Mouse (Mus musculus): ENCODE measurements at regions not wholly inside any gene's neighbourhood (a gene's known extent, or its start where the extent isn't known, plus 50 kb on each side); places are given as distances from the start of the nearest gene placed in this dataset.
"Not testable (repeated sequence)": the region's sequence is repeated elsewhere in the genome, so short reads cannot be mapped to it uniquely, and the experiment has no call there.

DNA sequence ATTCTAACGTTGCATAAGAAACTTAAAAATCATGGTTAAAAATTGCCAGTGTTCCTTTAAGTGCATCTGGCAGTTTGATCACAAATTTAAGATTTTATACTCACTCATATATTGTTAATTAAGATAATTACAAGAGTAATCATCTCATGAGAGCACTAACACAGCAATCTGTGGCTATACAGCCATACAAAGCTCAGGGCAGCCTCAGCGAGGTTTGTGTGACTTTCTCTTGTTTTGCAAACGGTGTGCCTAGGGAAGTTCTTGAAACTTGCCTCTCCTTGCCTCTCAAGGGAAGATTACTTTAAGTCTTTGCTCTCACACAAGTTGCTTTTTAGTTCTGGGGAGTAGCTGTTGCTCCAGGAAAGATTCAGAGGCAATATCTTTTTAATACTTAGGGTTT is 58.1 kb upstream of the Slc1a4 start:
- H3K27me3 ChIP-seq (ENCODE audit: insufficient read depth, poor library complexity, severe bottlenecking): no peaks in the 10 kb centered on the region
- 79% methylated on average over 3 of the region's 3 CpGs for WGBS
- no peak overlapping the region for H3K4me3 ChIP-seq
- no peak for DNase-seq (ENCODE audit: low spot score)
- no peaks in the 10 kb centered on the region for H3K4me1 ChIP-seq
- no peak overlapping the region for H3K27ac ChIP-seq
- peaks cover 12% of the 10 kb centered on the region for H3K9me3 ChIP-seq
- no peaks in the 10 kb centered on the region for H3K36me3 ChIP-seq

DNA sequence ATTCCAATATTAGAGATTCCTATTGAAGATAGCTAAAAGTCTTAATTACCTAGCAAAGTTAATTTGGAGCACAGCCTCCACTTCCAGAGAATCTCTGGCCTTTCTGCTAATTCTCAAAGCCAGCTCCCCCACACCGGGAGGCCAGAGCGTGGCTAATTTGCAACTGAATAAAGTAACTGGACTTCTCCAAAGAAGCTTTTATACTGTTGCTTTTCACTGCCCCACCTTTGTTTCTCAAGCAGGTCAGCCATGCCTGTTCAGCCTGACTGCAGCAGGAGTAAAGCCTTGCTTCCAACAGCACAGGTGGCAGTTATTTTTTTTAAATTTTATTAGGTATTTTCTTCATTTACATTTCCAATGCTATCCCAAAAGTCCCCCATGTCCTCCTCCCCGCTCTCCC is 60.8 kb upstream of the Slc1a4 start:
- not testable (repeated sequence) for H3K27ac ChIP-seq, H3K4me3 ChIP-seq
- 78% methylated on average over 3 of the region's 3 CpGs for WGBS

DNA sequence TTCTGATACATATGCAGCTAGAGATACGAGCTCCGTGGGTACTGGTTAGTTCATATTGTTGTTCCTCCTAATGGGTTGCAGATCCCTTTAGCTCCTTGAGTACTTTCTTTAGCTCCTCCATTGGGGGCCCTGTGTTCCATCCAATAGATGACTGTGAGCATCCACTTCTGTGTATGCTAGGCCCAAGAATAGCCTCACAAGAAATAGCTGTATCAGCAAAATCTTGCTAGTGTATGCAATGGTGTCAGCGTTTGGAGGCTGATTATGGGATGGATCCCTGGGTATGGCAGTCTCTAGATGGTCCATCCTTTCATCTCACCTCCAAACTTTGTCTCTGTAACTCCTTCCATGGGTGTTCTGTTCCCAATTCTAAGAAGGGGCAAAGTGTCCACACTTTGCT is 61.3 kb upstream of the Slc1a4 start:
- not testable (repeated sequence) for DNase-seq (ENCODE audit: low spot score); H3K27ac ChIP-seq; H3K9me3 ChIP-seq; H3K4me3 ChIP-seq; H3K4me1 ChIP-seq; H3K27me3 ChIP-seq (ENCODE audit: insufficient read depth, poor library complexity, severe bottlenecking); H3K36me3 ChIP-seq
- 90% methylated on average over 3 of the region's 3 CpGs for WGBS

More for the DNA sequence above, 60.8 kb upstream of the Slc1a4 start:
- H3K27me3 ChIP-seq (ENCODE audit: insufficient read depth, poor library complexity, severe bottlenecking); DNase-seq (ENCODE audit: low spot score); H3K4me1 ChIP-seq; H3K36me3 ChIP-seq: not testable (repeated sequence)
- peaks cover 11% of the 10 kb centered on the region for H3K9me3 ChIP-seq

DNA sequence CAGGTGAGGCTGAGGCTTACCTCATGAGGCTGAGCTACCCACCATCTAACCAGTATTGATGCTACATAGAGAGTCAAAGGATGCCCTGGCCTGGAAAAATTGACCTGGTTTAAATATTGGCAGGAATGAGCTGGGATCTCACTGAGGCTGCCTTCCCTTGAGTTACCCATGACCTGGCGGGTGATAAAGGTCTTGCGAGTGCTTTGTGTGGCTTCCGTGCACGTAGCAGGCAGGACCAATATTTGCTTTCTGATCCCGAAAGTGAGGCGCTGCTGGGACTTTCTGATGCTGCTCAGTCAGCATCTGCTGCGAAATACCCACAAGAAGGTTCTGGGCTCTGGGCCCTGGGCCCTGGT is 63.3 kb upstream of the Slc1a4 start:
- peaks cover 7% of the 10 kb centered on the region for H3K9me3 ChIP-seq
- no peak overlapping the region for H3K4me3 ChIP-seq
- H3K27ac ChIP-seq: 0 out of 2 replicates have a peak overlapping the region, but pooled peaks have one; percentile 30
- WGBS: 89% methylated on average over 7 of the region's 7 CpGs
- peaks cover 17% of the 10 kb centered on the region for H3K4me1 ChIP-seq
- no peaks in the 10 kb centered on the region for H3K27me3 ChIP-seq (ENCODE audit: insufficient read depth, poor library complexity, severe bottlenecking)
- no peak for DNase-seq (ENCODE audit: low spot score)
- H3K36me3 ChIP-seq: no peaks in the 10 kb centered on the region

DNA sequence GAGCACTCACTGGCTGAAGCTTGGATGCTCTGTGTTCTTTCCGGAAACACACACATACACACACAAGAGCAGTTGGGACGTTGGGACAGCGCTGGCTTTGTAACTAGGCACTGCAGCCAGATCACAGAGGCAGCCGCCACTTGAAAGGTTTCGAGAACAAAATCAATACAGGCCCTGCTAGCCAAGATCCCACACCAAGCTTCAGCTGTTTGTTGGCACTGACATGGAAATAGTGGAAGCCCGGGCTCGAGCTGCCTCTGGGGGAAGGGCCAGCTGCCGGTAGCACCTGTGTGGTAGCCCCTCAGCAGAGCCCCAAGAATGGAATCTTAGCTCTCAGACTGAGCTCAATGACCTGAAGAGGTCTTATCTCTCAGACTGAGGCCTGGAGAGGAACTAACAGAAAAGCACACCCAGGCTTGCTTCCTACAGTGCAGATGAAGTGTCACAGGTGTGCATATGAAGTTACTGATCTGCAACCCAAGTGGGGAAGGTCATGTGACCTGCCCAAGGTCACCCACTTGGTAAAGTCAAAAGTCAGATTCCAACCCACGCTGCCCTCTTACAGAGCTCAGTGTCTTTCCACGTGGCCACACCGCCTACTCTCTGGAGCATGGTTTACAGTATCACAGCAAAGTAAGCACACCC is 63.8 kb upstream of the Slc1a4 start:
- Histone ChIP-seq H3K27me3 (ENCODE audit: insufficient read depth, poor library complexity, severe bottlenecking) (no peaks in the 10 kb centered on the region), H3K36me3 (no peaks in the 10 kb centered on the region), H3K27ac (0 out of 2 replicates have a peak overlapping the region, but pooled peaks have one; percentile 30), H3K4me1 (peaks cover 17% of the 10 kb centered on the region), H3K9me3 (peaks cover 4% of the 10 kb centered on the region), H3K4me3 (no peak overlapping the region)
- 61% methylated on average over 11 of the region's 11 CpGs for WGBS
- DNase-seq (ENCODE audit: low spot score): no peak

DNA sequence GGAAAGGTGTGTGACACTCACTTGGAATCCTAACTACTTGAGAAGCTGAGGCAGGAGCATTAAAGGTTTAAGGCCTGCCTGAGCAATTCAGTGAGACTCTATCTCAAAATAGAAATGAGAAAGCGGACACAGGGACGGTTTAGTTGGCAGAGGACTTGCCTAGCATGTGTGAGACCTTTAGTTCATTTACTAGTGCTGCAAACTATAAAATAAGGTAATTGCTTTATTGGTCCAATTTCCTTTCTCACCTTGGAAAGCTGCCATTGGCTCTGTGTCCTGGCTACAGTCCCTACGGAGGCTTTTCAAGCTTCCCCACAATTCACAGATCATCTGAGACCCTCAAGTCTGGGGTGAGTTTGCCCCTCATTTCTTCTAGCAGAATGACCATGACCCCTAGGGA is 64.4 kb upstream of the Slc1a4 start:
- peaks cover 17% of the 10 kb centered on the region for H3K4me1 ChIP-seq
- no peak overlapping the region for H3K4me3 ChIP-seq
- WGBS: 82% methylated on average over 3 of the region's 3 CpGs
- no peak for DNase-seq (ENCODE audit: low spot score)
- no peaks in the 10 kb centered on the region for H3K27me3 ChIP-seq (ENCODE audit: insufficient read depth, poor library complexity, severe bottlenecking)
- peaks cover 3% of the 10 kb centered on the region; the same call in 1 of the 2 replicates for H3K9me3 ChIP-seq
- H3K27ac ChIP-seq: 0 out of 2 replicates have a peak overlapping the region, but pooled peaks have one; percentile 30
- no peaks in the 10 kb centered on the region for H3K36me3 ChIP-seq

DNA sequence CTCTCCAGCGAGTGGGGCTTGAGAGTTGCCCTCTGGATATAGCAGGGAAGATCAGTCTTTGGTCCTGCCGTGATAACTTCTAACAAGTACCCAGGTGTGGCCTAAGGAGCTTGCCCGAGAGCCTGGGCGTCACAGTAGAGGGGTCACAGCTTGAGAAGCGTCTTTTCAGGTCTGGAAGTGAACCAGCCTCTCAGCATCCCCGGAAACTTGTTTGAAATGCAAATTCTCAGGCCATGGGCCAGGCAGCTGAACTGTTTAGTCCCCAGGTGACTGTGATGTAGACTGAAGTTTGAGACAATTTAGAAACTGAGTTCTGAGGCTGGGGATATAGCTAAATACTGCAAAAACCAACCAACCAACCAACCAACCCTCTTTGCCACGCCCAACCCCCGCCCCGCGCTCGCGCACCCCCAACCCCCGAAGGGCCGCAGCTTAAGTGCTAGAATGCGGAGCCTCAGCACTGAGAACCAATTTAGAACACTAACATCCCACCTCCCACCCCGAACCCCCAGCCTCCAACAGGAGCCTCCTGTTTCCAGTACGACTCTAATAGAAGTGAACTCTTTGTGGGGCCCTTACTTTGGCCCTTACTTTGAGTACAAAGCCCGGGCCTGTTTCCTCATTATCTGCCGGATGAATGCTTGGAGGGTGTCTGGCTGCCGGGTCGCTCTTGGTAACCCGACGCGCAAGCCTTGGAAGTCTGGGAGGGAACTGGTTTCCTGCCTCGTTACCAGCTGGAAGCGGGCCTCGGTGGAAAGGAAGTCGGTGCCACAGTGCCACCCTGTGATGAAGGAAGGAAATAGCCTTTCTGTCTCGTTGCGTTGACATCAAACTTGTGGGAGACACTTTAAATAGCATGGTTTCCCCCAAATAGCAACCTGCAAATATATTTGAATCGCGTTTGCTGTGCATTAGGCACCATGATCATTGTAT is 68.1 kb upstream of the Slc1a4 start:
- no peaks in the 10 kb centered on the region for H3K36me3 ChIP-seq
- H3K27me3 ChIP-seq (ENCODE audit: insufficient read depth, poor library complexity, severe bottlenecking): no peaks in the 10 kb centered on the region
- peak overlapping the region; percentile 54 for H3K4me3 ChIP-seq
- peaks cover 17% of the 10 kb centered on the region for H3K4me1 ChIP-seq
- WGBS: 6% methylated on average over 32 of the region's 32 CpGs
- H3K9me3 ChIP-seq: no peaks in the 10 kb centered on the region
- peak; percentile 95 for DNase-seq (ENCODE audit: low spot score)
- H3K27ac ChIP-seq: peak overlapping the region; percentile 79

DNA sequence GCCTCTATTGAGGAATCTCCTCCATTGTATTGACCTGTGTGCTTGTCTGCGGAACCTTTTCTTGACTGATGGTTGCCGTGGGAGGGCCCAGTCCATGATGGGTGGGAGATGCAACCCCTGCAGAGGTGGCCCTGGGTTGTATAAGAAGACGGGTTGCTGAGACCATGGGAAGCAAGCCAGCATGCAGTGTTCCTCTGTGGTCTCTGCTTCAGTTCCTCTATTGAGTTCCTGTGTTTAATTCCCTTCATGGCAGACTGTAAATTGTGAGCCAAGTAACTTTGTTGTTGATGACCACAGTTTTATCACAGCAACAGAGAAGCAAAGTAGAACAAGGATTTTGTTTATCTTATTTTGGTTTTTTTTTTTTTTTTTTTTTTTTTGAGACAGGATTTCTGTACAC is 70.9 kb upstream of the Slc1a4 start:
- Histone ChIP-seq H3K9me3 (no peaks in the 10 kb centered on the region), H3K4me3 (no peak overlapping the region), H3K27me3 (ENCODE audit: insufficient read depth, poor library complexity, severe bottlenecking) (no peaks in the 10 kb centered on the region), H3K36me3 (no peaks in the 10 kb centered on the region), H3K4me1 (peaks cover 7% of the 10 kb centered on the region; the same call in 1 of the 2 replicates), H3K27ac (no peak overlapping the region)
- DNase-seq (ENCODE audit: low spot score): no peak
- WGBS: 65% methylated on average over 3 of the region's 3 CpGs

DNA sequence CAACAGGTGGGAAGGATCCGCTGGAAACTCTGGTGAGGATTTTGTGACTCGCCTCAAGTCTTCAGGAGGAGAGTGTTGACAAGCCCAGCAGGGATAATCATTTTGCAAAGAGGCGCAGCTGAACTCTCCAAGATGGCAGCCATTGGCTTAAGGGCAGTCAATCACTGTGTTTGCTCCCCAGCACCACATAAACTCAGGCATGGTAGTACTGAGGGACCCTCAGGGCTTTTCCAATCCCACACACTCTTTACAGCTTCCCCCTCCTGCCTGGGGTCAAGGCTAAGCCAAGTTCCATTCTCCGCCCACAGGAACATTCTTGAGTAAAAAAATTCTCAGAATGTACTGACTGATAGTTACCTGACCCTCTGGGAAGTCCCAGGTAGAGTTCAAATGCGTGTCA is 72.0 kb upstream of the Slc1a4 start:
- H3K9me3 ChIP-seq: no peaks in the 10 kb centered on the region
- 69% methylated on average over 5 of the region's 5 CpGs for WGBS
- H3K4me3 ChIP-seq: no peak overlapping the region
- peaks cover 7% of the 10 kb centered on the region; the same call in 1 of the 2 replicates for H3K4me1 ChIP-seq
- no peaks in the 10 kb centered on the region for H3K36me3 ChIP-seq
- no peak overlapping the region for H3K27ac ChIP-seq
- H3K27me3 ChIP-seq (ENCODE audit: insufficient read depth, poor library complexity, severe bottlenecking): no peaks in the 10 kb centered on the region
- DNase-seq (ENCODE audit: low spot score): no peak

DNA sequence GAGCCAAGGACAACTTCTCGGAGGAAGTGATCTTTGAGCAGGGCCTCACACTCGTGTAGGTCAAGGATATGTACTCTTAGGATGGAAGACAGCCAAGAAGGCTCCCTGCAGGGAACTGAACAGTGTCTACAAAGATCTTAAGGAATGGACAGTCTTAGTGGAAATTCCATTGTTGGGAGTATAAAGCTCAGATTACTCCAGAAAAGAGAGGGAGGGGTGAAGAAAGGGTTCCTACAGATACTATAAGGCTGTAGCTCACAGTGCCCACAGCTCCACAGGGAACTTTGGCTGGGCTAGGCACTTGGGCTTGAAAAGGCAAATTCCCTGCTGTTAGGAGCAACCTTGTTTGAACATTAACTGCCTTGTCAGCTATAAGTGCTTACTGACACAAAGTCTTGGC is 85.6 kb upstream of the Slc1a4 start:
- H3K4me1 ChIP-seq: no peaks in the 10 kb centered on the region
- H3K4me3 ChIP-seq: no peak overlapping the region
- H3K27me3 ChIP-seq (ENCODE audit: insufficient read depth, poor library complexity, severe bottlenecking): no peaks in the 10 kb centered on the region
- 82% methylated on average over 2 of the region's 2 CpGs for WGBS
- H3K9me3 ChIP-seq: peaks cover 20% of the 10 kb centered on the region
- DNase-seq (ENCODE audit: low spot score): no peak
- no peaks in the 10 kb centered on the region for H3K36me3 ChIP-seq
- no peak overlapping the region for H3K27ac ChIP-seq

DNA sequence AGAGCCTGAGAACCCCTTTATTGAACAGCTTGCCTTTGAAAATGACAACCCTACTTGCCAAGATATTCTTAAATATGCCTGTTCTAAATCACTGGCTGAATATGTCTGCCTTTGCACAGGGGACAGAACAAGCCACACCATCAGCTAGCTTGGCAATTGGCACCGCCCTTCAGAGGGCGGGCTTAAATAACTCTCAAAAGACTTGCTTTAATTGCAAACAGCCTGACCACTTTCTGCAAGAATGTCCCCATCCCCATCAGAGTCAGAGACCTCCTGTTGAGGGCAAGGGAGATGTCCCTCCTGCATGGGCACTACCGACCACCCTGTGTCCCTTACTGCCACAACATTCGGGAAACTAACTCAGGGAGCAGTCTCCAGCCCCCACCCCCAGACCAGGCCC is 88.4 kb upstream of the Slc1a4 start:
- Histone ChIP-seq H3K4me3 (no peak overlapping the region), H3K9me3 (peaks cover 20% of the 10 kb centered on the region), H3K36me3 (no peaks in the 10 kb centered on the region), H3K27me3 (ENCODE audit: insufficient read depth, poor library complexity, severe bottlenecking) (no peaks in the 10 kb centered on the region), H3K27ac (no peak overlapping the region), H3K4me1 (no peaks in the 10 kb centered on the region)
- WGBS: 74% methylated on average over 4 of the region's 4 CpGs
- no peak for DNase-seq (ENCODE audit: low spot score)

DNA sequence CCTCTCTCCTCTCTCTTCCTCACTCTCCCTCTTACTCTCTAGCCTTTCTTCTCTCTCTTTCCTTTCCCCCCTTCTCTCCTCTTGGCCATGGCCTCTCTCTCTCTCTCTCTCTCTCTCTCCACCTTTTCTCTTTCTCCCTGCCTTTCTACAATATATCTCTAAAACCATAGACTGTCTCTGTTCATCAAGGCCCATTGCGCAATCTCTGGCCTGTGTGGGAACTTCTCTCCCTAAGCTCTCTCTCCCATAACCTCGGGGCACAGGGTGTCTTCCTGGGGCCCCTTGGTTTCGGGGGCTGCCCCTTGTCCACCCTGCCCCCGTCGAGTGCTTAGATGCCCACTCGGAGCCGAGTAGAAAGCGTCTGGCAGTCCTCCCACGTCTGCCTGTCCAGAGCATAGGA is 103.5 kb upstream of the Slc1a4 start:
- WGBS: 61% methylated on average over 9 of the region's 9 CpGs
- Histone ChIP-seq H3K4me1 (peaks cover 11% of the 10 kb centered on the region), H3K27me3 (ENCODE audit: insufficient read depth, poor library complexity, severe bottlenecking) (0 out of 2 replicates have a peak, but pooled peaks cover under 1% of the 10 kb centered on the region), H3K4me3 (no peak overlapping the region), H3K9me3 (no peaks in the 10 kb centered on the region), H3K27ac (peak overlapping the region; percentile 64; the same call in 1 of the 2 replicates), H3K36me3 (no peaks in the 10 kb centered on the region)
- DNase-seq (ENCODE audit: low spot score): no peak

DNA sequence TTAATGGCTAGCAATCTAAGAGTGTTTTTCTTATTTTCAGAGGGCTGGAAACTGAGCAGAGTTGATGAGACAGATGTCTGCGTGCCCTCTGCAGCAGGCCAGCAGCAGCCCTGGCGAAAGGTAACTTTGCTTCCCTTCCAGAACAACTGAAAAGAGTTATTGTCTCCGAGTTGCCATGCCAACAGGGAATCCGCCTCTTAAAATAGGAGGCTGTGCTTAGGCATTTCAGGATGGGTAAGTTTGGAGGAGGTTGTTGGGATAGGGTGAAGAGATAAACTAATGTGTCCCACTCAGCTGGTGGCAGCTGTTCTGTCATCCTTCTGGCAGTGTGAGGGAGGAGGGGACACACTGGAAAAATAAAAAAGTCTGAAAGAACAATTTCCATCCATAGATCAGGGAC is 100.6 kb upstream of the Sertad2 start:
- no peak for DNase-seq (ENCODE audit: low spot score)
- WGBS: 50% methylated on average over 4 of the region's 4 CpGs
- H3K4me3 ChIP-seq: no peak overlapping the region
- H3K36me3 ChIP-seq: no peaks in the 10 kb centered on the region
- H3K4me1 ChIP-seq: peaks cover 12% of the 10 kb centered on the region
- no peak overlapping the region for H3K27ac ChIP-seq
- 0 out of 2 replicates have a peak, but pooled peaks cover 3% of the 10 kb centered on the region for H3K27me3 ChIP-seq (ENCODE audit: insufficient read depth, poor library complexity, severe bottlenecking)
- H3K9me3 ChIP-seq: 0 out of 2 replicates have a peak, but pooled peaks cover under 1% of the 10 kb centered on the region

All from heart, embryonic 10.5 days (tissue).